Mouse (Mus musculus) cortical plate, adult 2 months (tissue): ENCODE data around the gene Trmu.

Experiments used
- CTCF ChIP-seq: fragments of 200-500 bp; IDR thresholded peaks from 2 replicates; pipeline ENCODE4 v1.5.1; 2011; ENCODE audit warnings: mild to moderate bottlenecking, control low read depth, low read length; ENCODE audit not compliant: insufficient read depth; ENCODE audit errors: extremely low read depth
- POLR2A ChIP-seq: fragments of 200-500 bp; IDR thresholded peaks from 2 replicates; pipeline ENCODE4 v1.6.1; 2011; ENCODE audit warnings: mild to moderate bottlenecking, low read length, control low read depth; ENCODE audit not compliant: insufficient read depth; ENCODE audit errors: extremely low read depth

- TF ChIP-seq POLR2A (no peak), CTCF (no peak)
Measured at GRCm38 (mm10) chr15:85885606-85886005, 6.5 kb downstream of the Trmu start.
